In genomic region chr3:107755702-107756480, GRCm38 (mm10) we compare ENCODE assay signal across 18 mouse cellular contexts. TPM values are rescaled to one million over a fixed set of nuclear protein-coding genes. Genes with fewer than 3 reads are reported as not detected.
DNase-seq lines count a peak whose midpoint lies in the region; ATAC-seq lines count a peak whose summit lies in the region.
"Had no signal": no experiment of that assay in that cellular context is flagged by ENCODE, and none has a peak within 500 bp of the region (broad histone marks: within the 10 kb centered on the region; RNA-seq: fewer than 3 reads in every experiment).

No protein-coding gene starts in this region.

- H3K36me3 ChIP-seq in hindbrain, embryonic 14.5 days (replicated peaks; ENCODE audit: control insufficient read depth, insufficient read depth) = no peaks in the 10 kb centered on the region; the same call in 1 of the 2 replicates

- H3K4me3 ChIP-seq in hindbrain, embryonic 14.5 days (replicated peaks; ENCODE audit: low read length) = no peak overlapping the region
- H3K4me3 ChIP-seq: heart, embryonic 15.5 days; hindbrain, embryonic 10.5 days; midbrain, embryonic 12.5 days had no signal

- peaks cover 19% of the 10 kb centered on the region for H3K4me1 ChIP-seq in hindbrain, embryonic 14.5 days (replicated peaks; ENCODE audit: control insufficient read depth, insufficient read depth, low read length)

- ATAC-seq in hindbrain, embryonic 14.5 days (ENCODE audit: low FRiP score) = no peak
- ATAC-seq: forebrain, embryonic 14.5 days had no signal

- DNase-seq in left cerebral cortex, postnatal 4 days = peak; percentile 41
- DNase-seq in left cerebral cortex, adult 8-10 months (ENCODE audit: low spot score in 2 of 2) = no peak
- DNase-seq in brain, adult 2 months (ENCODE audit: low read depth, low spot score) = peak; percentile 87
- peak; percentile 83 for DNase-seq in cerebellum, adult 9-10 months
- no peak for DNase-seq in testis, postnatal 10 days (ENCODE audit: low spot score)
- no peak for DNase-seq in left cerebral cortex, adult 9 months (ENCODE audit: low spot score in 2 of 2)
- no peak for DNase-seq in hindbrain, embryonic 14.5 days (ENCODE audit: low spot score)
- DNase-seq: adrenal gland, postnatal 14 days; embryo, embryonic 11 days; kidney, adult 8-10 months; kidney, postnatal 36 days; lung, adult 2 months; right cerebral cortex, adult 18-20 months; thymus, adult 18-20 months had no signal

- H3K27me3 ChIP-seq in hindbrain, embryonic 14.5 days (ENCODE audit: control insufficient read depth, insufficient read depth, low read length) = no peaks in the 10 kb centered on the region
- H3K27me3 ChIP-seq: heart, embryonic 15.5 days had no signal

- H3K9ac ChIP-seq in hindbrain, embryonic 14.5 days = no peak overlapping the region
- H3K9ac ChIP-seq: heart, embryonic 15.5 days; midbrain, embryonic 12.5 days had no signal

- no peak overlapping the region for H3K4me2 ChIP-seq in hindbrain, embryonic 14.5 days (replicated peaks)
- H3K4me2 ChIP-seq: heart, embryonic 15.5 days; midbrain, embryonic 12.5 days had no signal

- no peak overlapping the region for H3K27ac ChIP-seq in hindbrain, embryonic 14.5 days
- H3K27ac ChIP-seq: heart, embryonic 15.5 days; hindbrain, embryonic 10.5 days; midbrain, embryonic 12.5 days had no signal

- 59% methylated on average over 5 of the region's 5 CpGs for WGBS in hindbrain, embryonic 14.5 days

- no peaks in the 10 kb centered on the region for H3K9me3 ChIP-seq in hindbrain, embryonic 14.5 days (ENCODE audit: control insufficient read depth, low read length)
- H3K9me3 ChIP-seq: heart, embryonic 15.5 days; hindbrain, embryonic 10.5 days; midbrain, embryonic 12.5 days had no signal

- intact Hi-C loops in left cerebral cortex, postnatal 4 days (cut with DNase I) = loop anchor here (5.0 kb wide), 1 partner anchor 59 kb away; the partner anchor contains the start of gene Ahcyl1

RNA-seq across cellular contexts. Expression of gene Csf1, which starts 4.4 kb away (rescaled TPM):
- 10 to 100 TPM; 10.6 to 11.6 TPM for total RNA-seq in left cerebral cortex, postnatal 4 days (2021)
- 10 to 100 TPM; 18.6 to 34.2 (median 26.6) TPM for total RNA-seq in left cerebral cortex, adult 8-10 months (2022)
- 7.8 and 7.9 TPM in 2 replicates for polyA plus RNA-seq in hindbrain, embryonic 14.5 days (2014; fragmentation: Nextera tagmentation; extraction: Ambion mirVana)

RNA-seq across cellular contexts. Expression of gene Ahcyl1, which starts 59.5 kb away (rescaled TPM):
- 100 to 1,000 TPM; 185 to 200 TPM for total RNA-seq in left cerebral cortex, postnatal 4 days (2021)
- total RNA-seq in left cerebral cortex, adult 8-10 months (2022) = 100 to 1,000 TPM; 308 to 354 (median 335) TPM
- polyA plus RNA-seq in hindbrain, embryonic 14.5 days (2014; fragmentation: Nextera tagmentation; extraction: Ambion mirVana) = 131 and 141 TPM in 2 replicates

Comparison
In these comparisons a context has a peak if more than half of its experiments do, and no peak if none do; other contexts are left out.
1. DNase-seq: peak in left cerebral cortex, postnatal 4 days (single experiment), brain, adult 2 months (single experiment) and cerebellum, adult 9-10 months (single experiment); none in left cerebral cortex, adult 8-10 months (0 of 2), testis, postnatal 10 days (single experiment), left cerebral cortex, adult 9 months (0 of 2) and hindbrain, embryonic 14.5 days (single experiment).